Mouse (Mus musculus) frontal cortex, postnatal 36 days (tissue): ENCODE measurements around the gene Ttll9.

ENCODE experiments used
- DNase-seq, 2 experiments: peaks; one replicate each; pipeline ENCODE4 v3.0.0; 2022; ENCODE audit warnings: low spot score in 2 of 2

The Ttll9 gene

DNA sequence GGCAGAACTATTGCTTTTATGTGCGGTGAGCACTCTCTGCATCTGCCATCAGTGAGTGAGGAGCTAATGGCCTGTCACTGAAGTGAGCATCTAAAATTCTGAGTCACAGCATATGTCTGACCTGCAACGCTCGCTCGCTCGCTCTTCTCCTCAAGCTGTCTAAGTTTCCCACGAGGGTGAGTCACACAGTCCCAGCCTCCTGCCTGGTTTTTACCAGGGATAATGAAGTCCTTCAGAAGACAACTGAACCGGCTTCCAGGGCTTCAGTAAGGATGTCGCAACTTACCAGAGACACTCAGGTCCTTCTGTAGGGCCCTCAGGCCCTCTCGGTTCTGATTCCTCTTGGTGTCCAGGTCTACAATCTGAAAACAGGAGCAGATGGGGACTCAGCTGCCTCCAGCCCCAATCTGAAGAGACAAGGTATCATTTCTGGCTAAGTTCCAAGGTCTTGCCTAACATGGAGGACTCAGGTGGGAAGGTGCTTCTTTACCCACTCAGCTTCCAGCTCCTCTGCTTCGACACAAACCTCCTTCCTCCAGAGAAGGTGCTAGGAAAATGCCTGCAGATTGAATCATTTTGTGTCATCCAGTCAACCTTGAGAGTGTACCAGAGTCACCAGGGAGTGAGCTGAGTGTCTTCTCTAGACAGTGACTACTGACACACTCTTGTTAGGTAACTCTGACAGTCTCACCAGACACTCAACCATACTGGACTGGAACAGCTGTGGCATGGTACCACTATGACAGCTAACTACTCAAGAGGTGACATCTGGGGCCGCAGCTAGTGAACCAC, 51.6 kb downstream of the Ttll9 start:
- peak in 1 of 2 experiments; percentile 40 for DNase-seq

DNA sequence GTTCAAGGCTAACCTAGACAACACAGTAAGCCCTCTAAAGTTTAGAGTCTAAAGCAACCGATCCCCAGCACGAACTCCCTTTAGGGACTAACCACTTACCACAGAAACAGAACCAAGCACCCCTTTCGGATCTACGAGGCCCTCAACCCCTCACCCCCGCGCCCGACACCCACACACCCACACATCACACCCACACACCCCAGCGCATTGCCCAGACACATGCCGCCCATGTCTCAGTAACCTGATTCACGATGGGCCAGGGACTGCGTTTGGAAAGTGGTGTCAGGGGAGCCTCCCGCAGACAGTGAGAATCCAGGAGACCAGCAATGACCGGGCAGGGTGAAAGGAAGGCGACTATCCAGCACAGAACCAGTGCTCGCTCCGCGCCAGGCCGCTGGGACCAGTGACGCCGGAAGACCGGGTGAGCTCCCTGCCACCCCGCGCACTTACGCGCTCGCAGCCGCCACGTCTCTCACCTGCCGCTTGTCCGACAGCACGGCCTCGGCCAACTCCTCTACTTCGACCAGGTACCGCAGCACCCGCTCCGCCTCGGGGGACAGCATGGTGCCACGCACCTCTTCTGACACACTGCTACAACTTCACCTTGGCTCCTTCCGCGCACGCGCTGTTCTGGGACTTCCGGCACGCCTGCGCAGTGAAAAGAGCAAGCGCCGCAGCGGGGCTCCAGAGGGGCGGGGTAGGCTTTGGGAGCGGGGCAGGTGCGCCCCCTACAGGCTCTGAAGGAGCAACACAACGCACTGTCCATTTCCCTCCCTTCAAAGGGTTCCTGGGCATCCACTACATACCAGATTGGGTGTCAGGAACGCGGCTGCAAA, 52.7 kb downstream of the Ttll9 start, which contains the start of gene Pdrg1:
Gene Pdrg1 (minus strand): TSS at position 670 of the 836 bp plus-strand sequence.
- DNase-seq, result peak; percentile 96

DNA sequence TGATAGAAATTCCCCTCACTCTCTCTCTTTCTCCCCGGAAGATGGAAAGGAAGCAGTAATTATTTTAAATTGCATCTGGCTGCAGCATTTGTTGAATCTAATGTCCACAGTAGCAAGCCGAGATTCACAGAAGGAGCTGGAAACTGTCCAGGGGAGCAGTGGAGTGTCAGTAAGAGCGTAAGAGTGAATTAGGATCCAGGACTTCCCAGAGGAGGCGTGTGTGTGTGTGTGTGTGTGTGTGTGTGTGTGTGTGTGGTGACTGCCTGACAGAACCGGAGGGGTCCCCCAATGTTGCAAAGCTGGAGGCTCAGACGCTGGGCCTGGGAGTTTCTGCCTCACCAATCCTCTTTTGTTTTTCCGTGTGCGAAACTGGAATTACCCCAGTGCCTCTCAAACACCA, 53.5 kb downstream of the Ttll9 start:
- DNase-seq, result no peak

DNA sequence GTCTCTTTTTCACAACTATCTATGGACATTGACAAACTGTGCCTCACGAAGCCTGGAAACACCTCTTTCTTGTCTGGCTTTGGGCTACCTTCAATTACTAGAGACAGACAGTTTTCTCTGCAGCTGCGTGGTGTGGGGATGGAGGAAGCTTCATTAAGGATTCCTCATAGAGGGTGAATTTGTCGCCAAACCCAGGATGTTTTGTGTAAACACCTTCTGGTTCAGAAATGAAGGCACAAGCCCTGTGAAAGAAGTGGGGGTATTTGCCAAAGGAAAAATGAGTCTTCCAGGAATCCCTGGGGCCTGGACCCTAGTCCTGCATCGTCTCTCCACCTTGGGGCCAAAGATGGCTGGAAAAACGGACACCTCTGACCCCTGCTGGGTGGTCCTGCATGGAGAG, 54.5 kb downstream of the Ttll9 start:
- no peak for DNase-seq

DNA sequence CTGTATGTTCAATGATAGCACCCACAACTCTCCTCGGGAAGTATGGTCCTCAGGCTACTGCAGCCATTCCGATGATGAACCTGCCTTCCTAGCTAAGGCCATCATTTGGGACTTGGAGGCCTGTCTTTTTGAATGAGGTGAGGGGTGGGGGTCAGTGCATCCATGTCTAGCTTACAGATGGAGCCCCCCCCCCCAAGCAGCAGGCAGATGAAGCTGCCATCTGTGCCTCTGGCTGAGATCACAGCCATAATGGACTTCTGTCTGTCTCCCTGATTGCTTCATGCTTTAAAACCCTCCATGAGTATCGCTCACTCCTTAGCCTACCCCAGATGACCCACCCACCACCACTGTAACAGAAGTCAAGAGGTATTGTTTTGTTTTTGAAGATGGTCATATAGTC, 57.1 kb downstream of the Ttll9 start:
- no peak for DNase-seq

DNA sequence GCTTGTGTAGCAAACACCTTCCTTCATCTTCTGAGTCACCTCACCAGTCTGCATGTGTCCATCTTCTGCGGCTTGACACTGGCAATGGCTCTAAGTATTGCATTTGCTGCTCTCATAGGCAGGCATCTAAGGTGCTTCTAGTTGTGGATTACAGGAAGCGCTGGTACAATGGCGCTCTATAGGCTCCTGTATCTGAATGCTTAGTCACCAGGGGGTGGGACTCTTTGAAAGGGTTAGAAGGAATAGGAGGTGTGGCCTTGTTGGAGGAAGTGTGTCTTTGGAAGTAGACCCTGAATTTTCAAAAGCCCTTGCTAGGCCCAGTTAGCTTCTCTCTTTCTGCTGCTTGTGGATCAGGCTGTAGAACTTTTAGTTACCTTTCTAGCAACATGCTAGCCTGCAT, 58.9 kb downstream of the Ttll9 start:
- no peak for DNase-seq

DNA sequence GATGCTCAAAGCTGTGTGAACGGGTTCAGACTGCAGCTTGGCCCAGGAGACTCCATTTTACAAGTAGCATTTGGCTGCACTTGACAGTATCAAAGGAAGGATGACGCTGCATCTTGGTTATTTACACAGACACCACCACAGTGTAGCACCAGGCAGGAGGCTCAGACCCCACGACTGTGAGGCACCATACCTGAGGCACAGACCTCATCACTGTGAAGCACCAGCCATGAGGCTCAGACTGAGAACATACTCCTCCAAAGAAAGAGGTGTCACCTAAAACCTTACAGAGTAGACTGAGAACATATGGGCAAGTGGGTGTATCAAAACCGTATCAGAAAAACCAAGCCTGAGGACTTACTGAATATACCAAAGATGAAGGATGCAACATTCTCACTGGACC, 60.6 kb downstream of the Ttll9 start:
- DNase-seq, result peak in 1 of 2 experiments; percentile 52

DNA sequence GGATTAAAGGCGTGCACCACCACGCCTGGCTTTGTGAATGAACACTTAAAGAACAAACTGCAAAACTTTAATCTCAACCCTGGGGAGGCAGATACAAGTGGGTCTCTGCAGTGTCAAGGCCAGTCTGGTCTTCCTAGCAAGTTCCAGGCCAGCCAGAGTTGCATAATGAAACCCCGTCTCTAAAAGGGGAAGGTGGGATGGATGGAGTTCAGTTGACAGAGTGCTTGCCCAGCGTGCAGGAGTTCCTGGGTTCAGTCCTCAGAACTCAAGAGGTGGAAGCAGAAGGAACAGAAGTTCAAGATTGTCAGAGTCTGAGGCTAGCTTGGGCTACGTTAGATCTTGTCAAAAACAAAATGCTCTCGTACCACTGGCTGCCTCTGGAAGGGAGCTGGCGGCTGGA, 63.8 kb downstream of the Ttll9 start:
- no peak for DNase-seq

DNA sequence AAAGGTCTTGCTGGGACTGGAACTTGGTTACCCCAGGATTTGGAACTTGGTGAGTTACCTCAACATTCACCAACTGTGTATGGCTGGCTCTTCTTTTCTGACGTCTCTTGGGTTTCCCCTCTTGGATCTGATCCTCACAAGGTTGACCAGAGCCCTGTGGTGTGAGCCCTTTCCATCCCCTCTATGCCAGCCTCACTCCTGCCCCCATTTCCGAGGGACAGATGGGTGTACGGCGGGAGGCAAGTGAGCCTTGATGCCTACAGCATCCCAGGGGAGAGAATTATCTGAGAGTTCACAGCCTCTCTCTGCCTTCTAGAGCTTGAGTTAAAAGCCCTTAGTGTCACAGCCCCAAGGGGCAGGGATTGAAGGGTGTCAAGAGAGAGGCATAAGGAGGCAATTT, 65.2 kb downstream of the Ttll9 start:
- DNase-seq, result no peak

DNA sequence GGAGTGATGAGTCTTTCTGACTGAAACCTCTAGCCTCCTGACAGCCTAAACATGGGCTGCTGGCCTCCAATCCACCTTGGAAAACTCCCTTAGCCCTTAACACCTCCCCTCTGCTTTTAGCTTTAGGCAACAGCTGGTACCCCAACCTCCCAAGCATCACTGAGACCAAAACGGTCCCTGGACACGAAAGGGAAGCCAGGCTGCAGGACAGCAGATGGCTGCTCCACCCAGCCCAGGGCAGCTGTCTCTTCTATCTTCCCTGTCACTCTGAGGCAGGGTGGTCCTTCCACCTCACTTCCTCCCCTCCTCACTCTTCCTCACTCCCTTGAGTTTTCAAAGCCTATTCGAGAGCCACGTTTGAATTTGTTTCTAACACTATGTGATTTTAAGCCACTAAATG, 68.1 kb downstream of the Ttll9 start:
- no peak for DNase-seq

DNA sequence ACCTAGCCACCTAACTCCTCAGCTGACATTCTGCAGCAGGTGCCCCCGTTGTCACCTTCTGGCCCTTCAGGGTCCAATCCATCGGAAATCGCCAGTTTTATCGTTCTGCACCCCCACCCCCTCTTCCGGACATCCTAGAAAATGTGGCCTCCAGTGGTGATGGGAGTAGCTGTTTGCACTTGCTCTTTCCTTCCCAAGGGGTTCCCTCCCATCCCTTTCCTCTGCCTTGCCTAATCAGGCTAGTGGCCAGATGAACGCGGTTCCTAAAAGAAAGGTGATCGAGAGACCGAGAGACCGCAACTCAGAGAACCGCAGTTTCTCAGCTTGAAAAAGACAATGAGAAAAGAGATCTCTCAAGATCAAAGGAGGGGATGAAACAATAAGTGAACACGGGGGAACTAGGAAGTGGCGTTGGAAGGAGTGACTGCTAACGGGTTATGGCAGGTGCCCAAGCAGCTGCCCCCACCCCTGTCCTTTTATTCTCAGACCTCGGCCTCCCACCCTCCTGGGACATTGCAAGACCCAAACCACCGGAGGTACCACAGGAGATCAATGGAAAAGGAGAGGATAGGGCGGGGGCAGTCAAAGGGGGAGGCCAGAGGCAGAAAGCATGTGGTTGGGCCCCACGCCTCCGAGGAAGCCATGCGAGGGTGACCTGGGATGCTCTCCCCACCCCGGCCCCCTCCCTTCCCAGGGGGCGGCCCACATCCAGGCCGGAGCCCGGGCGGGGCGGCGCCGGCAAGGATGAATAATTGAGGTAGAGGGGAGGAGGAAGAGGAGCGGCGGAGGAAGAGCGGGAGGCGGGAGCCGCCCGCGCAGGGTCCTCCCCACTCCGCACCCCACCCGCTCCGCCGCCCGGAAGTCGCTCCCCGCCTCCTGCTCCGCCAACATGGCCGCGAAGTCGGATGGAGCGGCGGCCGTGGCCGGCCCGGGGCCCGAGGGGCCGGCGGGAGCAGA, 69.1 kb downstream of the Ttll9 start, which contains the start of gene Xkr7:
Gene Xkr7 (plus strand): TSS at position 727 of the 957 bp plus-strand sequence.
- DNase-seq, result no peak

DNA sequence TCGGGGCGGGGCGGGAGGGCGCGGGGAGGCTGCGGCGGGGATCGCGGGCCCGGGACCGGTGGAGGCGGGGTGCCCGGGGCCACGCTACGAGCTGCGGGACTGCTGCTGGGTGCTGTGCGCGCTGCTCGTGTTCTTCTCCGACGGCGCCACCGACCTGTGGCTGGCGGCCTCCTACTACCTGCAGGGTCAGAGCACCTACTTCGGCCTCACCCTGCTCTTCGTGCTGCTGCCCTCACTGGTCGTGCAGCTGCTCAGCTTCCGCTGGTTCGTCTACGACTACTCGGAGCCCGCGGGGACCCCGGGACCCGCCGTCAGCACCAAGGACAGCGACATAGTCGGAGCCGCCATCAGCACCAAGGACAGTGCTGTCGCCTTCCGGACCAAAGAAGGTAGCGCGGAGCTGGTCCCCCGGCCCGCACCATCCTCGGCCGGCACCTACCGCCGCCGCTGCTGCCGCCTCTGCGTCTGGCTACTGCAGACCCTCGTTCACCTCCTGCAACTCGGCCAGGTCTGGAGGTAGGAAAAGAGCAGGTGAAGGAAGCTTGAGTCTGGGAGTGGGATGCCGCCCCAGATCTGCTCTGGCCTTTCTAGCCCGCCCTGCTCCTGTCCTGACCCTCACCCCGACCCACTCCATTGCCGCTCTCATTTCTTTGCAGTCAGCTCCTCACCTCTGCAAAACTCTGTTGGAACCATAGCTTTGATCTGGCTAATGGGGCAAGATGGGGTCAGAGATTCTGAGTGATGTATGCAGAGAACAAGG, 70.0 kb downstream of the Ttll9 start:
- no peak for DNase-seq

DNA sequence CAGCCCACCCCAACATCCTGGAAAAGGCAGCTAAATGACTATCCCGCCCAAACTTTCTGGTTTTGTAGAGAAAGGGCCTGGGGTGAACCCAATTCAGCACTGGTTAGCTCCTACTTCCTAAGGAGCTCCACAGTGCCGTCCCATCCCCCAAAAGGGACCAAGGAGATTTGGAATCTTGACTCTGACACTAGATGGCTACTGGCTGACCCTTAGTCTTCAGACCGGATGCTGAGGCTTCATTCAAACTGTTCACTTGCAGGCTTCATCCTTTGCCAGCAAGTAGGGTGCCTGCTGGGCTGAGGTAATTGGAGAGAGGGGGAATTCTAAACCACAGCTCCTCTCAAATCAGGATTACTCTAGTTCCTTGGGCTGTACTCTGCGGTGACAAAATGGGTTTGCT, 70.7 kb downstream of the Ttll9 start:
- DNase-seq, result no peak

DNA sequence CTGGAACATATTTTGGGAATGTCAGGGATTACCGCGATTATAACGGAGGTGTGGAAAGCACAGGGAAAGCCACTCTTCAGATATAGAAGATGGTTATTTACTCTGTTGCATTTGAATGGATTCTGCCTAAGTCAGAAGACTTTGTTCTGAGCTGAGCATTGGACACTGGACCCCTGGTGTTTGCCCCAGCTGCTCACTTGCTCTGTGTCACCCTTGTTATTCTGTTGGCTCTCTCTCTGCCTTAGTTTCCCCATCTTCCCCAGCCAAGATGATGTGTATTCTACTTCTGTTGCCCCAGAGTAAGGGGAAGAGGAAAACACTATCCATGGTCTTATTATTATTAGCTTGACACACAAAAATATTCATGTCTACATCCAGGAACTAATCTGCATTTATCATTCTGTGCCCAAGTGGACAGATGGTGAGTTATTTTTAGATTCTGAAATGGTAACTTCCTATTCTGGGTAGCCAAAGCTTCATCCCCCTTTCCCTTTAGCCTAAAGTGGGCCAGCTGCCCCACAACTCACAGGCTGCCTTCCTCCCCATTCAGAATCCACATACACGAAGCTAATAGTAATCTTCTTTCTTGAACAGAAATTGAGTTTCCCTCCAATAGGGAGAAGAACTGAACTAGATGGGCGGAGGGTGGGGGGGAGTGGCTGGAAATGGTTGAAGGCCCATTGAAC, 71.4 kb downstream of the Ttll9 start:
- no peak for DNase-seq

DNA sequence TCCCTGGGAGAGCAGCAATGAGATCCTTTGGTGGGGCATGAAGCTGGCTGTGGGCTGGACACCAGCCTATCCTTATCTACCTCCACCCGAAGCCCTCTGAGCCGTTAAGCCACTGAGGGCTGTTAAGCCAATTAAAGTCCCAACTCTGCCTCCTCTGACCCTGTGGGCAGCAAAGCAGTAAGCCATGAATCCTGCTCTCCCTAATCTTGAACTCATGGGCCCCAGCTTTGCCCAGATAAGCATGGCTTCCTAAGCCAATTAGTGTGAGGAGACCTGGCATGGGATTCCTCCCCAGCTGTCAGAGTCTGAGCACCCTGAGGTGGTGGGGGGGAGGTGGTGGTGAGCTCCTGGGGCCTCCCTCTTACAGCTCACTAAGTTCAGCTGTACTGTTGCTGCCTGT, 74.4 kb downstream of the Ttll9 start:
- no peak for DNase-seq

DNA sequence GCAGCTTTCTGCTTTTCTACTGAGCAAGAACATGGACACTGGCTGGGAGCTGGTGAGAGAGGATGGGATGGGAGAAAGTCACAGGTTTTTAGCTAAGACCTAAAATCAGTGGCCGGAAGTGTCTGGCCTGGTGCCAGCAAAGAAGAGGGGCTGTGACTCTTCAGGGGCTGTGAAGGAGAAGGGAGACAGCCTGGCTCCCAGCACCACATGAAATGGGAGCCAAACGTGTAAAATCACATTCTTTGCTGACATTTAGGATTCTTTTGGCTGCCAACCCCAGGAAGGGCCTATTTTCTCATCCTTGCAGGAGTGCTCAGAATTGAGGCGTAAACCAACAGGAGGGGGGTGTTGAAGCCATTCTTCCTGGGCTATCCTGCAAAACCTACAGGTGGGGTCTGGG, 81.6 kb downstream of the Ttll9 start:
- DNase-seq, result no peak

DNA sequence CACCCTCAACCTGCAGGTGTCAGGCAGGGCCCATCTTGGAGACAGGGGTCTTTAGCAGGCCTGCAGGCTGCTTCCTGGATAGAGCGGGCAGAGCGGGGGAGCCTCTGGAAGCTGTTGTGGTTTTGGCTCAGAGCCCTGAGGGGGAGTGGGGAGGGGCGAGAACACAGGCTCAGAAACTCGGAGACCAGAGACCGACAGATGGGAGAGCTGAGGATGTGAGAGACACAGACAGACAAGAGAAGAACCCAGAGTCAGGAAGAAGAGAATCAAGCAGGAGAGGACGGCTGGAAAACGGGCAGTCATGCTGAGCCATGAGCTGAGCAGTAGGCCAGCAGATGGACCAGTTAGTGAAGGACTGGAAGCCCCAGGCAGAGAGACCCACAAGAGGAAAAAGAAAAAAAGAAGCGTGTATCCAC, 83.6 kb downstream of the Ttll9 start:
- peak; percentile 74 to 76 for DNase-seq

DNA sequence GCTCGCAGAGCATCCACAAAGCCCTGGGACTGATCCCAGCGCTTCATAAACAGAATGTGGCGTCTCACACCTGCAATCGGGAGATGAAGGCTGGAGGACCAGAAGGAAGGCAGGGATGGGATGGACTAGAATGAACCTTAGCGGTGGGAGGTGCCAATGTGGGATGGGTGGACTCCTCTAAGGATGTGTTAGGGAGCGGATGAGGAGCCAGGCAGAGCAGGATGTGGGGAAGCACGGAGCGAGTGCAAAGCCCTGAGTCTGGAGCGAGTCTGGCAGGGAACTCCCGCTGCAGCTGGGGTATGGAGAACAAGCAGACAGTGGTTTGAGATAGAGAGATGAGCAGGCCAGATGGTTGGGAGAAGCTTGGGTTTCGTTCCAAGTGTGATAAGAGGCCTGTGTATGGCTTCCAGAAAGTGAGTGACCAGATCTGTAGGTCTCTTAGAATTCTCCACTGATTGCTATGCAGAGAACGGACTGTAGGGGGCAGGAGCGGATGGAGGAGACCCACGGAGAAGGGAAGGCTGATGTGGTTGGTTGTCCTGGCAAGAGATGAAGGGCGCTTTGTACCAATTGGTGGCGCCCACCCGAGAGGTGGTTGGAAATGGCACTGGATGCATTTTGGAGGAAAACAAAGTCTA, 85.7 kb downstream of the Ttll9 start:
- peak; percentile 61 to 65 for DNase-seq

DNA sequence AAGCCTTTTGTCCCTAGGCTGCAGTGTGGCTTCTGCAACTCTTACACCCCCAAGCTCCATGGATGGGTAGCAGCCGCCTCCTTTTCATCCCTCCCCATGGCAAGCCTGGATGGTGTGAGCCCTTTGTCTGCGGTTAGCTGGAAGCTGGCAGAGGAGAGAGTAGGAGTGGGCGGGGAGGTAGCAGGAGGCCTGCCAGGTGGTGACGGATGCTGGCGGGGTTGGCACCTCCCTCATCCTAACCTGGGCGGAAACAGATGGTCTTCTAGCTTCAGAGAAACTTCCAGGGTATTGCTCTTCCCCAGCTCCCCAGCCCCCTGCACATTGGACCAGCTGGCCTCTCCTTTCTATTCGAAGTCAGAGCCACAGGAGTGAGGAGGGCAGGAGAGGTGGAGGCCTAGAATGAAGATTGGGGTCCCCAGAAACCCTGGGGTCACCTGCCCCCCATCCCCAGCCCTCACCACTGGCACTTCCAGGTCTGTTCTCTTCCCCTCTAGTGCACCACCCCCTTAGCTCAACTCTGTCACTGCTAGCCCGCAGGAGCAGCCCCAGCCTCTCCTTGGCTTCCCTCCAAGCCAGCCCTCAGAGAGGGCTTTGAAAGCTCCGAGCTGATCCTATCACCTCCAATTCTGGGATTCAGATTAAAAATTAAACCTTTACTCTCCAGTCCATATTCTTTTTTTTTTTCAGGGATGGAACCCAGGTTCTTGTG, 87.2 kb downstream of the Ttll9 start:
- peak; percentile 59 to 72 for DNase-seq
